Mouse (Mus musculus) lung, embryonic 14.5 days (tissue): ENCODE results near the gene Gm5926. TPM values are rescaled to one million over a fixed set of nuclear protein-coding genes. Genes with fewer than 3 reads are reported as not detected.
"Not testable (repeated sequence)": the region's sequence is repeated elsewhere in the genome, so short reads cannot be mapped to it uniquely, and the experiment has no call there.

Source experiments
- ATAC-seq: fragments of 200-750 bp; cut with Nextera tagmentation; 2 replicates; pipeline ENCODE4 v1.8.0; 2017; ENCODE audit warnings: mild to moderate bottlenecking, moderate TSS enrichment, moderate library complexity; ENCODE audit not compliant: insufficient read depth
- DNase-seq: peaks from one replicate; pipeline ENCODE4 v3.0.0-alpha.2; 2015
- H3K27ac ChIP-seq: fragments of 300-500 bp; sonication (generic); 2 replicates; pipeline ENCODE4 v1.5.1; 2014; ENCODE audit warnings: low read depth, mild to moderate bottlenecking, moderate library complexity
- H3K27me3 ChIP-seq: fragments of 300-500 bp; sonication (generic); 2 replicates; pipeline ENCODE4 v1.6.1; 2014; ENCODE audit warnings: low read length, control low read depth; ENCODE audit not compliant: insufficient read depth
- H3K36me3 ChIP-seq: fragments of 300-500 bp; sonication (generic); 2 replicates; pipeline ENCODE4 v1.6.1; 2014; ENCODE audit warnings: control low read depth; ENCODE audit not compliant: insufficient read depth
- H3K4me1 ChIP-seq: fragments of 300-500 bp; sonication (generic); 2 replicates; pipeline ENCODE4 v1.6.1; 2014; ENCODE audit warnings: antibody characterized with exemption, control low read depth; ENCODE audit not compliant: insufficient read depth
- H3K4me2 ChIP-seq: fragments of 300-500 bp; sonication (generic); 2 replicates; pipeline ENCODE4 v1.6.1; 2014; ENCODE audit warnings: mild to moderate bottlenecking
- H3K4me3 ChIP-seq: fragments of 300-500 bp; sonication (generic); 2 replicates; pipeline ENCODE4 v1.5.1; 2014; ENCODE audit warnings: low read depth, low read length
- H3K9ac ChIP-seq: fragments of 300-500 bp; sonication (generic); 2 replicates; pipeline ENCODE4 v1.6.1; 2014
- H3K9me3 ChIP-seq: fragments of 300-500 bp; sonication (generic); 2 replicates; pipeline ENCODE4 v1.6.1; 2016; ENCODE audit warnings: low read depth, low read length, control low read depth
- WGBS: fragments of 180-500 bp; shearing (Covaris S2); extraction: QIAGEN DNeasy Blood & Tissue Kit; methylation state at CpG from one replicate; pipeline ENCODE4 v1.1.7; 2014; 5-methylcytosine and 5-hydroxymethylcytosine counted together
- polyA plus RNA-seq: library from polyadenylated mRNA; unstranded; fragments of >200 nt; fragmentation: Nextera tagmentation; extraction: Ambion mirVana; gene quantifications from 2 replicates; pipeline ENCODE4 v1.2.1, GENCODE M21; 2014

Gm5926 gene
- polyA plus RNA-seq: not detected in 2 replicates

DNA sequence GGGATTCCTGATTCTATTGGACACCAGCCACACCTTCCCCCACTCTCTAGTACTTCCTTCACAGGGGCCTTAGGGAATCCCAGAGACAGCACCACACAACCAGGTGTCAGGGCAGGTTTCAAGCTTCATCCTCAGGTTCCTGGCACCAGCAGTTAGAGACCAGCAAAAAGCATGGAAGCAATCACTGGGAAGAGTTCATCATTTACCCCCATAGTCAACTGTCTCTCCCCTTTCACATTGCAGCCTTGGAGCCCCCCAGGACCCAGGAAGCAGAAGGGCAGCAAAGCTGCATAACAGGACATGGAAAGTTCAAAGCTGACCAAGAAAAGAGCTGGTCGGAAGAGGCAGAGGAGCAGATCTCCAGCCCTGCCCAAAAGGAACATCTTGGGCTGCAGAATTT, at the start of gene Gm5926:
TSS of gene Gm5926 (plus strand) at position 301 of the 400 bp plus-strand sequence.
- not testable (repeated sequence) for H3K9me3 ChIP-seq, H3K9ac ChIP-seq, H3K4me2 ChIP-seq, H3K4me3 ChIP-seq, H3K27me3 ChIP-seq, H3K27ac ChIP-seq, DNase-seq, H3K4me1 ChIP-seq, H3K36me3 ChIP-seq, ATAC-seq
- WGBS: no CpG with 5 or more reads among the region's 1 CpGs

- not testable (repeated sequence) for H3K27ac ChIP-seq, H3K4me2 ChIP-seq, ATAC-seq, H3K27me3 ChIP-seq, DNase-seq, H3K4me1 ChIP-seq, H3K36me3 ChIP-seq, H3K9me3 ChIP-seq, H3K9ac ChIP-seq, H3K4me3 ChIP-seq
- WGBS: 88% methylated on average over 1 of the region's 2 CpGs
These were observed 49.5 kb upstream of the Gm5926 start for GRCm38 (mm10) chrX:32601008-32601407.

DNA sequence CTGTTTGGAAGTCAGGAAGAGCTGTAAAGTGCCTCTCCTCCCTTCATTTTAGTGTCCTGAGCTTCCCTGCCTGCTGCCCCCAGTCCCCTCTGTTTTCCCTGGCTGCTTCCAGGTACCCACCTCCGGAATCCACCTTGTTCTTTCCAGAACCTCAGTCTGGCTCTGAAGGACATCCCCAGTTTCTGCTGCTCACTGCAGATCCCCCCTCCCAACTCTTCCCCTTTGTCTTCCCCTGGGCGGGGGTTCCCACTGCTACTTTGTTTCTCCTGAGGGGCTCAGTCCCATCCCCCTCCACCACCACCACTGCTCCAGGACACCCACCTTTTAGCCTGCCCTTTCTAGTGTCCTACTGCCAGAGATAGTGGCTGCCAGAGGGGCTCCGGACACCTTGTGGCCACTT, 49.1 kb upstream of the Gm5926 start:
- H3K4me3 ChIP-seq, DNase-seq, ATAC-seq, H3K9me3 ChIP-seq, H3K4me2 ChIP-seq, H3K36me3 ChIP-seq, H3K27ac ChIP-seq, H3K27me3 ChIP-seq, H3K9ac ChIP-seq, H3K4me1 ChIP-seq: not testable (repeated sequence)
- 70% methylated on average over 3 of the region's 3 CpGs for WGBS

Other genes with a start within 250 kb of the Gm5926 start
- not detected in 2 replicates for gene Btbd35f1, start 90.7 kb upstream of the Gm5926 start, polyA plus RNA-seq
- gene Btbd35f21, start 75.4 kb downstream of the Gm5926 start, polyA plus RNA-seq: not detected in 2 replicates
- gene Btbd35f30, start 243.9 kb downstream of the Gm5926 start, polyA plus RNA-seq: not detected in 2 replicates